Mouse (Mus musculus): ENCODE results near the gene Lrpap1. TPM values are rescaled to one million over a fixed set of nuclear protein-coding genes. Genes with fewer than 3 reads are reported as not detected.

The Lrpap1 gene
- polyA plus RNA-seq, 1 experiment from 2014 or later = 48.8 TPM

GRCm38 (mm10) chr5:35137510-35138182 lies 32.1 kb upstream of the Lrpap1 start:
- Histone ChIP-seq H3K4me1 (ENCODE audit: insufficient read depth) (no peaks in the 10 kb centered on the region), H3K9me3 (ENCODE audit: low read length) (no peaks in the 10 kb centered on the region), H3K9ac (replicated peaks) (no peak overlapping the region), H3K36me3 (replicated peaks; ENCODE audit: insufficient read depth, low read length) (no peaks in the 10 kb centered on the region), H3K4me2 (ENCODE audit: low read depth, low read length) (no peak overlapping the region), H3K27ac (ENCODE audit: low read depth) (no peak overlapping the region), H3K27me3 (ENCODE audit: insufficient read depth, low read length) (no peaks in the 10 kb centered on the region), H3K4me3 (ENCODE audit: low read depth, low read length) (no peak overlapping the region)
- WGBS (ENCODE audit: insufficient replicate concordance) = 62% methylated on average over 13 of the region's 13 CpGs
- TF ChIP-seq CTCF (IDR thresholded peaks at IDR 0.05; ENCODE audit: low read depth) (no peak), EP300 (IDR thresholded peaks at IDR 0.05; ENCODE audit: low read depth) (no peak)
- ATAC-seq (no peak), DNase-seq (no peak)

- WGBS (ENCODE audit: insufficient replicate concordance) = 61% methylated on average over 5 of the region's 5 CpGs
These were observed 30.3 kb upstream of the Lrpap1 start for GRCm38 (mm10) chr5:35135903-35136302.

GRCm38 (mm10) chr5:35134286-35134685 lies 28.7 kb upstream of the Lrpap1 start:
- Histone ChIP-seq H3K4me3 (ENCODE audit: low read depth, low read length) (no peak overlapping the region), H3K4me1 (ENCODE audit: insufficient read depth) (no peaks in the 10 kb centered on the region), H3K36me3 (replicated peaks; ENCODE audit: insufficient read depth, low read length) (no peaks in the 10 kb centered on the region), H3K9ac (replicated peaks) (no peak overlapping the region), H3K27me3 (ENCODE audit: insufficient read depth, low read length) (no peaks in the 10 kb centered on the region), H3K4me2 (ENCODE audit: low read depth, low read length) (no peak overlapping the region), H3K9me3 (ENCODE audit: low read length) (no peaks in the 10 kb centered on the region), H3K27ac (ENCODE audit: low read depth) (no peak overlapping the region)
- ATAC-seq (no peak), DNase-seq (no peak)
- 67% methylated on average over 3 of the region's 3 CpGs for WGBS (ENCODE audit: insufficient replicate concordance)
- TF ChIP-seq EP300 (IDR thresholded peaks at IDR 0.05; ENCODE audit: low read depth) = no peak
- TF ChIP-seq CTCF (IDR thresholded peaks at IDR 0.05; ENCODE audit: low read depth) = no peak

More at GRCm38 (mm10) chr5:35135903-35136302, 30.3 kb upstream of the Lrpap1 start:
- DNase-seq = no peak
- Histone ChIP-seq H3K9me3 (ENCODE audit: low read length) (no peaks in the 10 kb centered on the region), H3K4me1 (ENCODE audit: insufficient read depth) (no peaks in the 10 kb centered on the region), H3K4me2 (ENCODE audit: low read depth, low read length) (no peak overlapping the region), H3K4me3 (ENCODE audit: low read depth, low read length) (no peak overlapping the region), H3K36me3 (replicated peaks; ENCODE audit: insufficient read depth, low read length) (no peaks in the 10 kb centered on the region), H3K27ac (ENCODE audit: low read depth) (no peak overlapping the region), H3K9ac (replicated peaks) (no peak overlapping the region), H3K27me3 (ENCODE audit: insufficient read depth, low read length) (no peaks in the 10 kb centered on the region)
- no peak for ATAC-seq
- TF ChIP-seq EP300 (IDR thresholded peaks at IDR 0.05; ENCODE audit: low read depth) (no peak), CTCF (IDR thresholded peaks at IDR 0.05; ENCODE audit: low read depth) (no peak)

- no peaks in the 10 kb centered on the region for H3K4me1 ChIP-seq (ENCODE audit: insufficient read depth)
- no peaks in the 10 kb centered on the region for H3K36me3 ChIP-seq (replicated peaks; ENCODE audit: insufficient read depth, low read length)
- 69% methylated on average over 4 of the region's 4 CpGs for WGBS (ENCODE audit: insufficient replicate concordance)
- H3K4me2 ChIP-seq (ENCODE audit: low read depth, low read length) = no peak overlapping the region
- DNase-seq (no peak), ATAC-seq (no peak)
- H3K4me3 ChIP-seq (ENCODE audit: low read depth, low read length) = no peak overlapping the region
- H3K27me3 ChIP-seq (ENCODE audit: insufficient read depth, low read length) = no peaks in the 10 kb centered on the region
- no peak overlapping the region for H3K9ac ChIP-seq (replicated peaks)
- no peak for TF ChIP-seq CTCF (IDR thresholded peaks at IDR 0.05; ENCODE audit: low read depth)
- no peak for TF ChIP-seq EP300 (IDR thresholded peaks at IDR 0.05; ENCODE audit: low read depth)
- H3K27ac ChIP-seq (ENCODE audit: low read depth) = no peak overlapping the region
- no peaks in the 10 kb centered on the region for H3K9me3 ChIP-seq (ENCODE audit: low read length)
These were observed 27.9 kb upstream of the Lrpap1 start for GRCm38 (mm10) chr5:35133468-35133867.

- no peak for ATAC-seq
- H3K27me3 ChIP-seq (ENCODE audit: insufficient read depth, low read length) = no peaks in the 10 kb centered on the region
These were observed 26.9 kb upstream of the Lrpap1 start for GRCm38 (mm10) chr5:35132278-35132980.

GRCm38 (mm10) chr5:35131773-35132172 lies 26.2 kb upstream of the Lrpap1 start:
- TF ChIP-seq EP300 (IDR thresholded peaks at IDR 0.05; ENCODE audit: low read depth) (no peak), CTCF (IDR thresholded peaks at IDR 0.05; ENCODE audit: low read depth) (peak; percentile 88)
- ATAC-seq = no peak; the same call in 1 of the 2 replicates
- WGBS (ENCODE audit: insufficient replicate concordance) = 5% methylated on average over 7 of the region's 7 CpGs

More at GRCm38 (mm10) chr5:35132278-35132980, 26.9 kb upstream of the Lrpap1 start:
- TF ChIP-seq CTCF (IDR thresholded peaks at IDR 0.05; ENCODE audit: low read depth) = no peak
- TF ChIP-seq EP300 (IDR thresholded peaks at IDR 0.05; ENCODE audit: low read depth) = no peak
- DNase-seq = no peak
- H3K36me3 ChIP-seq (replicated peaks; ENCODE audit: insufficient read depth, low read length) = no peaks in the 10 kb centered on the region
- no peak overlapping the region for H3K4me2 ChIP-seq (ENCODE audit: low read depth, low read length)
- no peaks in the 10 kb centered on the region for H3K9me3 ChIP-seq (ENCODE audit: low read length)
- no peak overlapping the region for H3K9ac ChIP-seq (replicated peaks)
- no peak overlapping the region for H3K4me3 ChIP-seq (ENCODE audit: low read depth, low read length)
- H3K4me1 ChIP-seq (ENCODE audit: insufficient read depth) = no peaks in the 10 kb centered on the region
- 83% methylated on average over 9 of the region's 9 CpGs for WGBS (ENCODE audit: insufficient replicate concordance)
- no peak overlapping the region for H3K27ac ChIP-seq (ENCODE audit: low read depth)

More at GRCm38 (mm10) chr5:35131773-35132172, 26.2 kb upstream of the Lrpap1 start:
- H3K4me2 ChIP-seq (ENCODE audit: low read depth, low read length) = no peak overlapping the region
- no peak overlapping the region for H3K9ac ChIP-seq (replicated peaks)
- no peak overlapping the region for H3K4me3 ChIP-seq (ENCODE audit: low read depth, low read length)
- DNase-seq = peak; percentile 86
- H3K9me3 ChIP-seq (ENCODE audit: low read length) = no peaks in the 10 kb centered on the region
- no peaks in the 10 kb centered on the region for H3K27me3 ChIP-seq (ENCODE audit: insufficient read depth, low read length)
- H3K4me1 ChIP-seq (ENCODE audit: insufficient read depth) = no peaks in the 10 kb centered on the region
- H3K36me3 ChIP-seq (replicated peaks; ENCODE audit: insufficient read depth, low read length) = no peaks in the 10 kb centered on the region
- no peak overlapping the region for H3K27ac ChIP-seq (ENCODE audit: low read depth)

Data from liver, postnatal 0 days (tissue).